Comparison of ENCODE assay signal across 7 mouse cellular contexts in genomic region chr9:64774411-64774811, GRCm38 (mm10). TPM values are rescaled to one million over a fixed set of nuclear protein-coding genes. Genes with fewer than 3 reads are reported as not detected.
A peak's percentile ranks its signal among the peaks of the same experiment; 100 is the strongest.
DNase-seq lines count a peak whose midpoint lies in the region; ATAC-seq lines count a peak whose summit lies in the region.

No protein-coding gene starts in this region.

- H3K4me3 ChIP-seq in brown adipose tissue, adult 24 weeks (ENCODE audit: insufficient read depth, low read depth, low read length), result no peak overlapping the region
- H3K4me3 ChIP-seq in heart, embryonic 15.5 days, result no peak overlapping the region
- H3K4me3 ChIP-seq in lung, embryonic 16.5 days (ENCODE audit: low read length), result no peak overlapping the region

- H3K9me3 ChIP-seq in heart, embryonic 15.5 days (replicated peaks), result no peaks in the 10 kb centered on the region
- no peaks in the 10 kb centered on the region for H3K9me3 ChIP-seq in lung, embryonic 16.5 days (ENCODE audit: control insufficient read depth, low read length)

- no peaks in the 10 kb centered on the region for H3K36me3 ChIP-seq in heart, embryonic 15.5 days
- H3K36me3 ChIP-seq in lung, embryonic 16.5 days (ENCODE audit: control insufficient read depth, insufficient read depth, low read length), result no peaks in the 10 kb centered on the region

- H3K4me1 ChIP-seq in brown adipose tissue, adult 24 weeks (ENCODE audit: control insufficient read depth, insufficient read depth, insufficient read length, low read length), result peaks cover 7% of the 10 kb centered on the region
- H3K4me1 ChIP-seq in heart, embryonic 15.5 days (replicated peaks), result peaks cover 28% of the 10 kb centered on the region
- peaks cover 5% of the 10 kb centered on the region; the same call in 1 of the 2 replicates for H3K4me1 ChIP-seq in lung, embryonic 16.5 days (replicated peaks; ENCODE audit: control insufficient read depth, insufficient read depth, low read length)

- ATAC-seq in heart, embryonic 15.5 days (replicated peaks; ENCODE audit: insufficient number of reproducible peaks, insufficient read depth, low FRiP score, low read depth), result peak; percentile 77
- ATAC-seq in lung, embryonic 16.5 days (ENCODE audit: low read depth), result peak; percentile 36; the same call in 1 of the 2 replicates
- no peak for ATAC-seq in inflammation-experienced regulatory T-cells, adult 6 months

- WGBS in heart, embryonic 15.5 days, result 24% methylated on average over 5 of the region's 5 CpGs
- WGBS in lung, embryonic 16.5 days, result 38% methylated on average over 5 of the region's 5 CpGs

- H3K27me3 ChIP-seq in heart, embryonic 15.5 days, result no peaks in the 10 kb centered on the region
- no peaks in the 10 kb centered on the region for H3K27me3 ChIP-seq in lung, embryonic 16.5 days (ENCODE audit: control insufficient read depth, insufficient read depth, low read depth, low read length)

- no peak overlapping the region for H3K4me2 ChIP-seq in heart, embryonic 15.5 days
- no peak overlapping the region for H3K4me2 ChIP-seq in lung, embryonic 16.5 days (ENCODE audit: low read depth, low read length)

- no peak overlapping the region for H3K9ac ChIP-seq in heart, embryonic 15.5 days
- H3K9ac ChIP-seq in lung, embryonic 16.5 days (ENCODE audit: low read length), result peak overlapping the region; percentile 37; the same call in 1 of the 2 replicates

- peak overlapping the region; percentile 52; the same call in 1 of the 2 replicates for H3K27ac ChIP-seq in brown adipose tissue, adult 24 weeks (replicated peaks; ENCODE audit: low read depth, low read length)
- H3K27ac ChIP-seq in heart, embryonic 15.5 days, result peak overlapping the region; percentile 77
- peak overlapping the region; percentile 37; the same call in 1 of the 2 replicates for H3K27ac ChIP-seq in lung, embryonic 16.5 days (ENCODE audit: low read length)

- DNase-seq in cerebellum, postnatal 36 days, result peak; percentile 22 to 29
- DNase-seq in kidney, postnatal 25 days, result peak; percentile 11 to 65
- DNase-seq in right cerebral cortex, postnatal 25 days, result peak; percentile 25

RNA-seq across cellular contexts. Expression of gene Dennd4a, which starts 36.7 kb away (rescaled TPM):
- 11.0 and 24.6 TPM in 2 replicates for polyA plus RNA-seq in brown adipose tissue, adult 24 weeks (2012; ENCODE audit: insufficient read depth, insufficient read length, missing spikeins)
- polyA plus RNA-seq in heart, embryonic 15.5 days (2015; fragmentation: Nextera tagmentation; extraction: Ambion mirVana), result 4.8 and 7.9 TPM in 2 replicates
- polyA plus RNA-seq in lung, embryonic 16.5 days (2015; fragmentation: Nextera tagmentation; extraction: Ambion mirVana), result 8.8 and 9.0 TPM in 2 replicates
- 10 to 100 TPM; 16.5 to 20.8 (median 20.3) TPM for polyA plus RNA-seq in inflammation-experienced regulatory T-cells, adult 6 months (2017; shearing (Covaris generic))

RNA-seq across cellular contexts. Expression of gene Rab11a, which starts 36.9 kb away (rescaled TPM):
- 141 and 169 TPM in 2 replicates for polyA plus RNA-seq in brown adipose tissue, adult 24 weeks (2012; ENCODE audit: insufficient read depth, insufficient read length, missing spikeins)
- 277 and 323 TPM in 2 replicates for polyA plus RNA-seq in heart, embryonic 15.5 days (2015; fragmentation: Nextera tagmentation; extraction: Ambion mirVana)
- polyA plus RNA-seq in lung, embryonic 16.5 days (2015; fragmentation: Nextera tagmentation; extraction: Ambion mirVana), result 360 and 374 TPM in 2 replicates
- 100 to 1,000 TPM; 214 to 310 (median 217) TPM for polyA plus RNA-seq in inflammation-experienced regulatory T-cells, adult 6 months (2017; shearing (Covaris generic))
